ENCODE assay signal across 8 mouse cellular contexts in genomic region chr8:122281317-122282034, GRCm38 (mm10). TPM values are rescaled to one million over a fixed set of nuclear protein-coding genes. Genes with fewer than 3 reads are reported as not detected.
DNase-seq lines count a peak whose midpoint lies in the region; ATAC-seq and TF ChIP-seq lines count a peak whose summit lies in the region.

No protein-coding gene starts in this region.

- H3K27ac ChIP-seq in bone marrow macrophage, adult 2 months (ENCODE audit: insufficient read depth, low read depth, low read length) = peak overlapping the region; percentile 37
- H3K27ac ChIP-seq in embryonic fibroblast, embryonic 13.5 days (ENCODE audit: insufficient read depth, low read length) = peak overlapping the region; percentile 55; the same call in 1 of the 2 replicates
- peak overlapping the region; percentile 73 for H3K27ac ChIP-seq in kidney, embryonic 14.5 days (ENCODE audit: low read depth, low read length)
- H3K27ac ChIP-seq in limb, embryonic 15.5 days = peak overlapping the region; percentile 79

- WGBS in kidney, embryonic 14.5 days = 0% methylated on average over 47 of the region's 47 CpGs
- whole genome bisulfite sequencing in limb, embryonic 15.5 days = under 1% methylated on average over 46 of the region's 47 CpGs

- peak overlapping the region; percentile 96 for H3K4me2 ChIP-seq in kidney, embryonic 14.5 days (replicated peaks; ENCODE audit: low read depth, low read length)
- peak overlapping the region; percentile 99 for H3K4me2 ChIP-seq in limb, embryonic 15.5 days

- peak overlapping the region; percentile 46 for H3K9ac ChIP-seq in kidney, embryonic 14.5 days (ENCODE audit: low read depth, low read length)
- no peak overlapping the region for H3K9ac ChIP-seq in limb, embryonic 15.5 days

- H3K36me3 ChIP-seq in kidney, embryonic 14.5 days (ENCODE audit: control insufficient read depth, insufficient read depth, low read length) = no peaks in the 10 kb centered on the region
- H3K36me3 ChIP-seq in limb, embryonic 15.5 days = no peaks in the 10 kb centered on the region

- peak; percentile 91 for ATAC-seq in kidney, embryonic 14.5 days (ENCODE audit: low FRiP score, low TSS enrichment)
- ATAC-seq in limb, embryonic 15.5 days (ENCODE audit: insufficient number of reproducible peaks, low FRiP score, low TSS enrichment, low read depth) = peak; percentile 92

- H3K4me1 ChIP-seq in bone marrow macrophage, adult 2 months (ENCODE audit: control insufficient read depth, insufficient read depth, low read length) = peaks cover 14% of the 10 kb centered on the region
- peaks cover 13% of the 10 kb centered on the region; the same call in 1 of the 2 replicates for H3K4me1 ChIP-seq in embryonic fibroblast, embryonic 13.5 days (ENCODE audit: control insufficient read depth, insufficient read depth, low read length)
- H3K4me1 ChIP-seq in kidney, embryonic 14.5 days (ENCODE audit: control insufficient read depth, insufficient read depth, low read length) = peaks cover 40% of the 10 kb centered on the region
- peaks cover 48% of the 10 kb centered on the region for H3K4me1 ChIP-seq in limb, embryonic 15.5 days

- peak; percentile 98 for DNase-seq in A20 (ENCODE audit: low read depth, low spot score)
- DNase-seq in heart, adult 9 months (ENCODE audit: low spot score in 2 of 2) = peak; percentile 98 to 99
- DNase-seq in monocyte, adult 2 months (ENCODE audit: low read depth in 1 of 2, low spot score in 2 of 2) = peak; percentile 96 to 99
- DNase-seq in spleen, postnatal 36 days (ENCODE audit: low spot score in 2 of 2) = peak; percentile 99

- no peak for TF ChIP-seq POLR2A in bone marrow macrophage, adult 2 months (IDR thresholded peaks at IDR 0.05; ENCODE audit: borderline replicate concordance, low read depth, low read length)
- TF ChIP-seq POLR2A in embryonic fibroblast, embryonic 13.5 days (IDR thresholded peaks at IDR 0.05; ENCODE audit: low read depth, low read length) = peak; percentile 45; the same call in 1 of the 2 replicates

- TF ChIP-seq CTCF in bone marrow macrophage, adult 2 months (IDR thresholded peaks at IDR 0.05; ENCODE audit: low read depth, low read length) = no peak
- no peak for TF ChIP-seq CTCF in embryonic fibroblast, embryonic 13.5 days (IDR thresholded peaks at IDR 0.05; ENCODE audit: borderline replicate concordance, insufficient read depth, low read length)

- peak overlapping the region; percentile 68 for H3K4me3 ChIP-seq in bone marrow macrophage, adult 2 months (ENCODE audit: insufficient read depth, low read length)
- H3K4me3 ChIP-seq in embryonic fibroblast, embryonic 13.5 days (ENCODE audit: insufficient read depth, low read length) = peak overlapping the region; percentile 54
- peak overlapping the region; percentile 70 for H3K4me3 ChIP-seq in kidney, embryonic 14.5 days (ENCODE audit: low read length)
- H3K4me3 ChIP-seq in limb, embryonic 15.5 days = peak overlapping the region; percentile 69

- peaks cover 5% of the 10 kb centered on the region; the same call in 1 of the 2 replicates for H3K27me3 ChIP-seq in kidney, embryonic 14.5 days (ENCODE audit: control insufficient read depth, insufficient read depth, low read length)
- H3K27me3 ChIP-seq in limb, embryonic 15.5 days = peaks cover 33% of the 10 kb centered on the region

- H3K9me3 ChIP-seq in kidney, embryonic 14.5 days (ENCODE audit: control insufficient read depth, low read length) = no peaks in the 10 kb centered on the region
- H3K9me3 ChIP-seq in limb, embryonic 15.5 days = no peaks in the 10 kb centered on the region

RNA-seq across cellular contexts. Expression of gene Zfpm1, which starts 0.5 kb away (rescaled TPM):
- polyA plus RNA-seq in bone marrow macrophage, adult 2 months (2012; ENCODE audit: insufficient read depth, insufficient read length, missing spikeins) = 5.8 and 7.3 TPM in 2 replicates
- 10.3 and 12.6 TPM in 2 replicates for polyA plus RNA-seq in embryonic fibroblast, embryonic 13.5 days (2011; ENCODE audit: insufficient read length, low read depth, missing spikeins)
- polyA plus RNA-seq in kidney, embryonic 14.5 days (2014; fragmentation: Nextera tagmentation; extraction: Ambion mirVana) = 2.7 and 2.8 TPM in 2 replicates
- polyA plus RNA-seq in limb, embryonic 15.5 days (2015; fragmentation: Nextera tagmentation; extraction: Ambion mirVana) = 1.1 and 1.2 TPM in 2 replicates

Comparison
In these comparisons a context has a peak if more than half of its experiments do, and no peak if none do; other contexts are left out.
1. Peak in every context shown above with its lines: DNase-seq, ATAC-seq, H3K4me3 ChIP-seq and H3K27ac ChIP-seq.